Mouse (Mus musculus): ENCODE measurements around the gene Arhgap30. TPM values are rescaled to one million over a fixed set of nuclear protein-coding genes. Genes with fewer than 3 reads are reported as not detected.

The Arhgap30 gene
- polyA plus RNA-seq, 1 experiment from 2014 or later, result 3.8 TPM

DNA sequence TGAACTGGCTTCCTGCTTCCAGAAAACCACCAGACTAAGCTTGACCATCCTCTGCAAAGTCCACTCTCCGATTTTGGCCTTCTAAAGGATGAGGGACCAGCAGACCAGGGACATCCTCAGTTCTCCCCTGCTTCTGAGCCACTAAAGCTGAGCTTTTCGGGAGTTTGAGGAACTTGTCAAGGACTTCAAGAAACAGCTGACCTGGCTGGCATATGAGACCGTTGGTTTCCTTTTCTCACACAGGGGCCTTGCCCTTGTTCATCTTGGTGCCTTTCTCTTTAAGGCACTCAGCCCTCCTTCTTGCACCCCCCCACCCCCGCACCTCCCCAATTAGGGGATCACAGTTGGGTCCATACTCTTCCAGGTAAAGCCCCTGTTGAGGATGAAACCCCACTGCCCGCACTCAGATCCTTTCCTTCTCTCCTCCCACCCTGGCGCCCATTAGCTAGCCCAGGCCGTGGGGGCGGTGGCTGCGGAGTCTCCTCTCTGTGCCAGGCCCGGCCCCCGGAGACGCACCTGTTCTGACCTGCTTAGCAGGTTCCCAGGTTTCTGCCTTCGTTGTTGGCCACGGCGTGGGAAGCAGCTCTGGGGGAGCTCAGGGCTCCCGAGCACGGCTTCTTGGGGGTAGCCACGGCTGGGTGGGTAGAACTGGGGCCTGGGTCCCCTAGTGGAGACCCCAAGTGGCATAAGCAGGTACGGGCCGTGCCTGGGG lies 18.8 kb upstream of the Arhgap30 start, which contains the start of gene Nectin4:
Gene Nectin4 (plus strand): TSS at position 255 of the 712 bp plus-strand sequence.
- H3K9me3 ChIP-seq (replicated peaks; ENCODE audit: control insufficient read depth, low read length), result no peaks in the 10 kb centered on the region
- WGBS, result 29% methylated on average over 20 of the region's 20 CpGs
- peak within 1 kb of the TSS; percentile 44 for H3K4me3 ChIP-seq (replicated peaks; ENCODE audit: low read length)
- peaks cover 21% of the 10 kb centered on the region for H3K4me1 ChIP-seq (ENCODE audit: control insufficient read depth, insufficient read depth, low read length)
- H3K27me3 ChIP-seq (ENCODE audit: control insufficient read depth, insufficient read depth, low read length), result no peaks in the 10 kb centered on the region
- H3K4me2 ChIP-seq (ENCODE audit: low read depth, low read length), result peak within 1 kb of the TSS; percentile 48
- H3K27ac ChIP-seq (ENCODE audit: low read length), result peak within 1 kb of the TSS; percentile 87
- no peaks in the 10 kb centered on the region for H3K36me3 ChIP-seq (ENCODE audit: control insufficient read depth, insufficient read depth, low read length)
- peak; percentile 74 for ATAC-seq (ENCODE audit: insufficient read depth, low FRiP score)
- H3K9ac ChIP-seq (ENCODE audit: low read length), result peak within 1 kb of the TSS; percentile 70

DNA sequence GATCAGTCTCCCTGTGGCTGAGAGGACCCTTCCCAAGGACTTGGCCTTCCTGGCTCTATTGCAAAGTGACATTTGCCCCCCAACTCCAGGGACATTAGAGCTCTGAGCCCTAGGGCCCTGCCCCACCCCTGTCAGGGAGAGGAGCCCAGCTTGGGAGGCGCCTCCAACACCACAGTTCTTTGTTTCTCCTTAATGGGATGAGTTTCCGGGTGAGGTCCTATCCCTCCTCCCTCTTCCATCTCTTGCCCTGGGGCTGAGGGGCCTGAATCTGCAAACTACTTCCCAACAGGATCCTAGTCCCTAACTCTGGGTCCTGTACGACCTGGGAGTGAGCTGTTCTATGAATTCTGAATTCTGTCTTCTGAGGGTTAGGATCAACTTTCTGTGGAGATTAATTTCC lies 15.9 kb upstream of the Arhgap30 start:
- ATAC-seq (ENCODE audit: insufficient read depth, low FRiP score), result no peak
- Histone ChIP-seq H3K4me3 (replicated peaks; ENCODE audit: low read length) (peak overlapping the region; percentile 44), H3K9me3 (replicated peaks; ENCODE audit: control insufficient read depth, low read length) (no peaks in the 10 kb centered on the region), H3K27ac (ENCODE audit: low read length) (peak overlapping the region; percentile 87), H3K4me2 (ENCODE audit: low read depth, low read length) (peak overlapping the region; percentile 48), H3K4me1 (ENCODE audit: control insufficient read depth, insufficient read depth, low read length) (peaks cover 29% of the 10 kb centered on the region), H3K27me3 (ENCODE audit: control insufficient read depth, insufficient read depth, low read length) (no peaks in the 10 kb centered on the region), H3K36me3 (ENCODE audit: control insufficient read depth, insufficient read depth, low read length) (no peaks in the 10 kb centered on the region), H3K9ac (ENCODE audit: low read length) (0 out of 2 replicates have a peak overlapping the region, but pooled peaks have one; percentile 70)
- 64% methylated on average over 3 of the region's 3 CpGs for WGBS

DNA sequence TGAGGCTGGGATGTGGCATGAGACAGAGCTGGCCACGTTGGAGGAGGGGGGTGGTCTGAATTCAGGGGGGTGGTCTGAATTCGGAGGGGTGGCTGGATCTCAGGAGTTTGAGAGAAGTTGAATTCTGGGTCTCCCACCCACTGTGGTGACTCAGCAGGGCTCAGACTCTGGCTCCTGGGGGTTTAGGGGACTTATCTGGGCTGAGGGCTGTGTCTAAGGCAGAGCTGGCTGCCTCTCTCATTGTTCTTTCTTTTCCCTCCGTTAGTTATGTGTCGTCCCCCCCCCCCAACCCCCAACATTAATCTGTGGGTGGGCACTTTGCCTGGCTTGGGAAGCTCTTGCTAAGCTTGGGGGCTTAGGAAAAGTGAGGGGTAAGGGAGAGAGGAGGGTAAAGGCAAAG lies 14.8 kb upstream of the Arhgap30 start:
- ATAC-seq (ENCODE audit: insufficient read depth, low FRiP score), result 0 out of 2 replicates have a peak, but pooled peaks have one; percentile 12
- H3K27me3 ChIP-seq (ENCODE audit: control insufficient read depth, insufficient read depth, low read length), result no peaks in the 10 kb centered on the region
- 5% methylated on average over 4 of the region's 4 CpGs for WGBS
- H3K27ac ChIP-seq (ENCODE audit: low read length), result peak overlapping the region; percentile 87; the same call in 1 of the 2 replicates
- peak overlapping the region; percentile 17; the same call in 1 of the 2 replicates for H3K4me3 ChIP-seq (replicated peaks; ENCODE audit: low read length)
- no peaks in the 10 kb centered on the region for H3K9me3 ChIP-seq (replicated peaks; ENCODE audit: control insufficient read depth, low read length)
- H3K36me3 ChIP-seq (ENCODE audit: control insufficient read depth, insufficient read depth, low read length), result no peaks in the 10 kb centered on the region
- H3K9ac ChIP-seq (ENCODE audit: low read length), result peak overlapping the region; percentile 27
- peak overlapping the region; percentile 48 for H3K4me2 ChIP-seq (ENCODE audit: low read depth, low read length)
- peaks cover 31% of the 10 kb centered on the region for H3K4me1 ChIP-seq (ENCODE audit: control insufficient read depth, insufficient read depth, low read length)

DNA sequence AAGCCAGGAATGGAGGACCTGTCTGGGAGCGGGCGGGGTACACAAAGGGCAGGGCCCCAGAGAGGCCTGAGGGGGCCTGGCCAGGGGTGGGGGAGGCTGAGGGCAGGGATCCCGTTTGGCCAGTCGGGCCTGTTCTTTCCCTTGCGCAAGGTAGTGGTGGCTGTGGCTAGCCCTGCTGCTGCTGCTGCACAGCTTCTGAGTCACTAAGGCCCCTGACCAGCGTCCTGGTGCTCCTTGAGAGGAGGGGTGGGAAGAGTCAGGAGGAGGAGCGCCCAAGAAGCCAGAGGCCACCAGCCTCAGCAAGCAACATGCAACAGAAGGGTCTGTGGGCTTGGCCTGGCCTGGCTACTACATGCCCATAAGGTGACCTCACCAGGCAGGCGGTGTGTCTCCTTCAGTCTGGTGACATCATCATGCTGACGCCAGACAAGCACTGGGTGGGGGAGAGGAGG lies 13.1 kb upstream of the Arhgap30 start:
- Histone ChIP-seq H3K4me1 (ENCODE audit: control insufficient read depth, insufficient read depth, low read length) (peaks cover 37% of the 10 kb centered on the region), H3K36me3 (ENCODE audit: control insufficient read depth, insufficient read depth, low read length) (no peaks in the 10 kb centered on the region), H3K9ac (ENCODE audit: low read length) (peak overlapping the region; percentile 47), H3K9me3 (replicated peaks; ENCODE audit: control insufficient read depth, low read length) (no peaks in the 10 kb centered on the region), H3K4me3 (replicated peaks; ENCODE audit: low read length) (peak overlapping the region; percentile 4; the same call in 1 of the 2 replicates), H3K4me2 (ENCODE audit: low read depth, low read length) (peak overlapping the region; percentile 38), H3K27me3 (ENCODE audit: control insufficient read depth, insufficient read depth, low read length) (no peaks in the 10 kb centered on the region), H3K27ac (ENCODE audit: low read length) (peak overlapping the region; percentile 79)
- ATAC-seq (ENCODE audit: insufficient read depth, low FRiP score), result peak; percentile 85
- WGBS, result 43% methylated on average over 9 of the region's 9 CpGs

DNA sequence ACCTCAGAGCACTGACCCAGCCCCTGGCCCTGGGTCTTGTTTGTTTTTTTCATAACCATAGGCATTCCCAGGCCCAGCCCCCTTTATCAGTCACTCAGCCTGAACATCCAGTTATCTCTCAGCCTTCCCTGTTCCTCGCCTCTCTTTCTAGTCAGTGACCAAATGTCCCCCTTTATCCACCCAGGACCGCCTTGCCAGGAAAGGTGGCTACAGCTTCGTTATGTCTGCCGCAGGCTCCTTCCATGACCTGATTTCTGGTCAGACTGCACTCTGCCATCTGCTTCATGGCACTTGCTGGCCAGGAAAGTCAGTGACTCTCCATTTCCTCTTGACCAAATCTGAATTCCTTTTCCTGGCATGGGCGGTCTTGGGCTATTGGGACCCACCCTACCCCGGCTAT lies 10.5 kb upstream of the Arhgap30 start:
- Histone ChIP-seq H3K9me3 (replicated peaks; ENCODE audit: control insufficient read depth, low read length) (no peaks in the 10 kb centered on the region), H3K36me3 (ENCODE audit: control insufficient read depth, insufficient read depth, low read length) (no peaks in the 10 kb centered on the region), H3K4me3 (replicated peaks; ENCODE audit: low read length) (no peak overlapping the region), H3K27ac (ENCODE audit: low read length) (peak overlapping the region; percentile 60), H3K27me3 (ENCODE audit: control insufficient read depth, insufficient read depth, low read length) (no peaks in the 10 kb centered on the region), H3K4me2 (ENCODE audit: low read depth, low read length) (no peak overlapping the region), H3K4me1 (ENCODE audit: control insufficient read depth, insufficient read depth, low read length) (peaks cover 32% of the 10 kb centered on the region), H3K9ac (ENCODE audit: low read length) (no peak overlapping the region)
- whole genome bisulfite sequencing, result 76% methylated on average over 6 of the region's 6 CpGs
- ATAC-seq (ENCODE audit: insufficient read depth, low FRiP score), result no peak

DNA sequence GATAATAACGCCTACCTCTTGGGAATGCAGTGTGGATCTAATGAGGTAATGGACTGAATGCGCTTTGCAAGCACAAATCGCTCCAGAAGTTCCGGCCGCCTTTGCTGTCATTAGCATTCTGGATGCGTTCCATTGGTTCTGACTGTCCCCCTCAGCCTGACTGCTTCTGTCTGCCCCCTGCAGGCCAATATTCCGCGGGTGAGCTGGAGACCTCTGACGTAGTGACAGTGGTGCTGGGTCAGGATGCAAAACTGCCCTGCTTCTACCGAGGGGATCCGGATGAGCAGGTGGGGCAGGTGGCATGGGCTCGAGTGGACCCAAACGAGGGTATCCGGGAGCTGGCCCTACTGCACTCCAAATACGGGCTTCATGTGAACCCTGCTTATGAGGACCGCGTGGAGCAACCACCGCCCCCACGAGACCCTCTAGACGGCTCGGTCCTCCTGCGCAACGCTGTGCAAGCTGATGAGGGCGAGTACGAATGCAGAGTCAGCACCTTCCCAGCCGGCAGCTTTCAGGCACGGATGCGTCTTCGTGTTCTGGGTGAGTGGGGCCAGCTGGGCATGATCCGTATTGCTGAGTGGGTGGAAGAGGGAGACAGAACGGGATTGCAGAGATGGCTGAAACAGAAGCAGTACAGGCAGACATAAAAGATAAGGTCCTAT lies 8.7 kb upstream of the Arhgap30 start:
- Histone ChIP-seq H3K4me3 (replicated peaks; ENCODE audit: low read length) (peak overlapping the region; percentile 31), H3K9ac (ENCODE audit: low read length) (peak overlapping the region; percentile 53)

DNA sequence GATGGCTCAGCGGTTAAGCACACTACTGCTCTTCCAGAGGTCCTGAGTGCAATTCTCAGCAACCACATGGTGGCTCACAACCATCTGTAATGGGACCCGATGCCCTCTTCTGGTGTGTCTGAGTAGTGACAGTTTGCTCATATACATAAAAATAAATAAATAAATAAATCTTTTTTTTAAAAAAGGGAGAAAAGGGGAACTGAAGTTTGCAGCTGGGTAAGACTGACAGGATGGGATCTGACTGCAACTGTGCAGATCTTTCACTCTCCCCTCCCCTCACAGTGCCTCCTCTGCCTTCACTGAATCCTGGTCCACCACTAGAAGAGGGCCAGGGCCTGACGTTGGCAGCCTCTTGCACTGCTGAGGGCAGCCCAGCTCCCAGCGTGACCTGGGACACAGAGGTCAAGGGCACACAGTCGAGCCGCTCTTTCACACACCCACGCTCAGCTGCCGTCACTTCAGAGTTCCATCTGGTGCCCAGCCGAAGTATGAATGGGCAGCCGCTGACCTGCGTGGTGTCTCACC lies 6.6 kb upstream of the Arhgap30 start:
- H3K4me3 ChIP-seq (replicated peaks; ENCODE audit: low read length), result no peak overlapping the region
- no peak for ATAC-seq (ENCODE audit: insufficient read depth, low FRiP score)

More for the DNA sequence above, 8.7 kb upstream of the Arhgap30 start:
- peak overlapping the region; percentile 49 for H3K4me2 ChIP-seq (ENCODE audit: low read depth, low read length)
- ATAC-seq (ENCODE audit: insufficient read depth, low FRiP score), result no peak
- WGBS, result 10% methylated on average over 31 of the region's 31 CpGs
- H3K27ac ChIP-seq (ENCODE audit: low read length), result peak overlapping the region; percentile 32; the same call in 1 of the 2 replicates
- H3K27me3 ChIP-seq (ENCODE audit: control insufficient read depth, insufficient read depth, low read length), result no peaks in the 10 kb centered on the region
- H3K4me1 ChIP-seq (ENCODE audit: control insufficient read depth, insufficient read depth, low read length), result peaks cover 16% of the 10 kb centered on the region
- H3K36me3 ChIP-seq (ENCODE audit: control insufficient read depth, insufficient read depth, low read length), result no peaks in the 10 kb centered on the region
- H3K9me3 ChIP-seq (replicated peaks; ENCODE audit: control insufficient read depth, low read length), result no peaks in the 10 kb centered on the region

DNA sequence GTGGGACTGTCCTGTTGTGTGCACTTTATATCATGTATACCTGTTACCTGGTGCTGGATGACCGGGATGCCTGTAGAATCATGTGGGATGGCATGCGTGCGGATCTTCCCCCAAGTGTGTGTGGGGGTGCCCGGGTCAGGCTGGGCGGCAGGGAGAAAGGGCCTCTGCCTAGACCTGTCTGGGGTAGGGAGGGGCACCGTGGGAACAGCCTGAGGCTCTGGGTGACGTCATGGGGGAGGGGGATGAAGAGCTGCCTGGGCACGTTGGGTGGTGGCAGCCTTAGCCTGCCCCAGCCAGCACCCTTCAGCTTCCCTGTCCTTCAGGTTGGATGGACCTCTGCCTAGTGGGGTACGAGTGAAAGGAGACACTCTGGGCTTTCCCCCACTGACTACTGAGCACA lies 4.4 kb upstream of the Arhgap30 start:
- peak overlapping the region; percentile 21; the same call in 1 of the 2 replicates for H3K9ac ChIP-seq (ENCODE audit: low read length)
- H3K4me3 ChIP-seq (replicated peaks; ENCODE audit: low read length), result no peak overlapping the region
- no peaks in the 10 kb centered on the region for H3K36me3 ChIP-seq (ENCODE audit: control insufficient read depth, insufficient read depth, low read length)
- peak overlapping the region; percentile 34; the same call in 1 of the 2 replicates for H3K27ac ChIP-seq (ENCODE audit: low read length)
- H3K9me3 ChIP-seq (replicated peaks; ENCODE audit: control insufficient read depth, low read length), result no peaks in the 10 kb centered on the region
- H3K27me3 ChIP-seq (ENCODE audit: control insufficient read depth, insufficient read depth, low read length), result no peaks in the 10 kb centered on the region
- H3K4me2 ChIP-seq (ENCODE audit: low read depth, low read length), result no peak overlapping the region
- WGBS, result 57% methylated on average over 9 of the region's 9 CpGs
- 0 out of 2 replicates have a peak, but pooled peaks cover 6% of the 10 kb centered on the region for H3K4me1 ChIP-seq (ENCODE audit: control insufficient read depth, insufficient read depth, low read length)
- peak; percentile 48; the same call in 1 of the 2 replicates for ATAC-seq (ENCODE audit: insufficient read depth, low FRiP score)

More for the DNA sequence above, 6.6 kb upstream of the Arhgap30 start:
- Histone ChIP-seq H3K4me2 (ENCODE audit: low read depth, low read length) (no peak overlapping the region), H3K4me1 (ENCODE audit: control insufficient read depth, insufficient read depth, low read length) (peaks cover 9% of the 10 kb centered on the region; the same call in 1 of the 2 replicates), H3K9ac (ENCODE audit: low read length) (no peak overlapping the region), H3K36me3 (ENCODE audit: control insufficient read depth, insufficient read depth, low read length) (no peaks in the 10 kb centered on the region), H3K27ac (ENCODE audit: low read length) (no peak overlapping the region), H3K9me3 (replicated peaks; ENCODE audit: control insufficient read depth, low read length) (no peaks in the 10 kb centered on the region), H3K27me3 (ENCODE audit: control insufficient read depth, insufficient read depth, low read length) (no peaks in the 10 kb centered on the region)
- 83% methylated on average over 11 of the region's 11 CpGs for WGBS

Data from stomach, embryonic 16.5 days (tissue).